In the genomic region with DNA sequence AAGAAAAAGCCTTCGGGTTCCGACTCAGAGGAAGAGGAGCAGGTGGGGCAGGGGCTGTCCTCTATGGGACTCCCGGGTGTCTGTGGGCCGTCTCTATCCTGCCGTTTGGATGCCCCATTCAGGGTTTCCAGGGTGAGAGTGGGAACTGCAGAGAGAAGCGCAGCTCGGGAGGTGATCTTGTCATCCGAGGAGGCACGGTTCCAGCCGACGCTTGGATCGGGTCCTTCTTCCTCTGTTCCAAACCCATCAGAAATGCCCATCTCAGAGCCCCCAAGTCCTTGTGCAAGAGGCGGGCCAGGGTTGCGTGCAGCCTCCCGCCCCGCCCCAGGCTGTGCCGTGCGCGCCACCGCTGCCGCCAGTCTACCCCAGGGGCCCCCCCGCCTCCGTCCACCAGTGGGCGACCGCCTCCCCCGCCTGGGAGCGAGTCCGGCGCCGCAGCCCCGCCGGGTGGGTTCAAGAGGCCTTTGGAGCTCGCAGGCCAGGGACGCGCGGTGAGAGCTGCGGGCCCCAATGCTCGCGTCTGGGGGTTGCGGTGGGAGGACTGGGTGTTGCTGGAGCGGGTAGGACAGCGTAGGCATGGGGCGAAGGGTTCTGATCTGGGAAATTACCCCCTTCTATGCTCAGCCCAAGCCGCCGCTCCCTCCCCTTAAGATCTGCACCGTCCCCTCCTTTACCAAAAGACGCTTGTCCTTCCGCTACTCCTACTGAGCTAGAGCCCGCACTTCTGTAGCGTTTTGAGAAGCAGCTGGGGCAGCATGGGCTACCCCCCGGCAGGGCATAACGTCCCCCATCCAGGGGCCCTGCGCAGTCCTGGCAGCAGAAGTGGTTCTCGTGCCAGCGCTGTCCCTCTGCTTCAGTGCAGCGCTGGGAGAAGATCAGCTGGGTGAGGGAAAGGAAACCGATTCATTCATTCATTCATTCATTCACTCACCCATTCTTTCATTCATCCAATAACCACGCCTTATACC, we compare ENCODE assay signal across 1 mouse cellular context.
TF ChIP-seq lines count a peak whose summit lies in the region.

Frs3 (plus strand) TSS at position 423 of the 968 bp plus-strand sequence.

TF ChIP-seq in CH12.LX, 34 proteins besides CTCF, POLR2A, EP300 and RAD21 (continued from another document):
- TF ChIP-seq NRF1 (IDR thresholded peaks at IDR 0.05; ENCODE audit: low read depth, low read length) (no peak), ZNF384 (IDR thresholded peaks at IDR 0.05; ENCODE audit: low read depth, low read length) (no peak), GABPA (IDR thresholded peaks at IDR 0.05; ENCODE audit: insufficient replicate concordance, low read depth, low read length) (no peak), MAX (IDR thresholded peaks at IDR 0.05; ENCODE audit: low read length) (no peak), CHD2 (IDR thresholded peaks at IDR 0.05; ENCODE audit: low read length) (no peak), IRF4 (IDR thresholded peaks at IDR 0.05; ENCODE audit: low read depth, low read length) (peak; percentile 41; the same call in 1 of the 2 replicates), E2F4 (IDR thresholded peaks at IDR 0.05; ENCODE audit: insufficient replicate concordance, low read depth, low read length) (no peak), ELF1 (IDR thresholded peaks at IDR 0.05; ENCODE audit: low read depth, low read length) (0 out of 2 replicates have a peak, but pooled peaks have one; percentile 28), PAX5 (IDR thresholded peaks at IDR 0.05; ENCODE audit: low read length) (no peak), NELFE (IDR thresholded peaks at IDR 0.05; ENCODE audit: low read depth, low read length) (peak; percentile 49; the same call in 1 of the 2 replicates), TCF12 (IDR thresholded peaks at IDR 0.05; ENCODE audit: low read depth, low read length) (peak; percentile 50; the same call in 1 of the 2 replicates), HCFC1 (IDR thresholded peaks at IDR 0.05; ENCODE audit: low read depth, low read length) (0 out of 2 replicates have a peak, but pooled peaks have one; percentile 27), MAFK (IDR thresholded peaks at IDR 0.05; ENCODE audit: insufficient replicate concordance, low read length) (no peak), KAT2A (IDR thresholded peaks at IDR 0.05; ENCODE audit: insufficient replicate concordance, low read length) (no peak), UBTF (IDR thresholded peaks at IDR 0.05; ENCODE audit: low read depth, low read length) (0 out of 2 replicates have a peak, but pooled peaks have one; percentile 40), POLR2AphosphoS2 (IDR thresholded peaks at IDR 0.05; ENCODE audit: low read depth, low read length) (no peak), ZMIZ1 (IDR thresholded peaks at IDR 0.05; ENCODE audit: low read depth, low read length) (peak; percentile 66; the same call in 1 of the 2 replicates), ZC3H11A (IDR thresholded peaks at IDR 0.05; ENCODE audit: low read depth, low read length) (no peak), SMC3 (IDR thresholded peaks at IDR 0.05; ENCODE audit: low read depth, low read length) (no peak), JUN (IDR thresholded peaks at IDR 0.05; ENCODE audit: insufficient read depth, low read depth, low read length) (no peak), ETS1 (conservative IDR thresholded peaks at IDR 0.05; ENCODE audit: low read depth, low read length) (no peak), USF1 (IDR thresholded peaks at IDR 0.05; ENCODE audit: low read depth, low read length) (no peak), SIN3A (IDR thresholded peaks at IDR 0.05; ENCODE audit: low read length) (no peak; the same call in 1 of the 2 replicates), MYC (IDR thresholded peaks at IDR 0.05; ENCODE audit: low read depth, low read length) (no peak), JUND (conservative IDR thresholded peaks at IDR 0.05; ENCODE audit: low read depth, low read length) (no peak), CHD1 (IDR thresholded peaks at IDR 0.05; ENCODE audit: low read depth, low read length) (no peak), BHLHE40 (IDR thresholded peaks at IDR 0.05; ENCODE audit: low read depth, low read length) (no peak), USF2 (conservative IDR thresholded peaks at IDR 0.05; ENCODE audit: low read depth, low read length) (no peak)
